Mouse (Mus musculus): ENCODE measurements around the gene Cyp2c54. TPM values are rescaled to one million over a fixed set of nuclear protein-coding genes. Genes with fewer than 3 reads are reported as not detected.
"Not testable (repeated sequence)": the region's sequence is repeated elsewhere in the genome, so short reads cannot be mapped to it uniquely, and the experiment has no call there.

The Cyp2c54 gene
- not detected for total RNA-seq (2021)
- long read RNA-seq, experiment 1, result 0 reads
- long read RNA-seq, experiment 2, result 0 reads

DNA sequence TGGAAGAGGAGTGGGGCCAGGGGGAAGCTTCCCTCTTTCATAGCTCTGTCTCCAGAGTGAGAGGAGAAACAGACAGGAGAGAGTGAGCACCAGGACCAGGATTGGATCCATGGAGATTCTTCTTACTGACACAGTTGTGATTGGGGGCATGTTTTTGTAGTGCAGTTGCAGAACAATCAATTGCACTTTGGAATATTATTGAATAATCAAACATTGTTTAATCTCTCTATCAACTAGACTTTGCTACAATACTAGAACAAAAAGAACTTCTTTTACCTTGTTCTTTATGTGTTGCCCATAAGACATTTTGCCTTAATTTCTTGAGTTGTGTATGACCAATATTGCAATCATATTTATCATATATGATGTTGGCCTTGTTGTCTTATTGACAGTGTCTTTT is at the start of gene Cyp2c54:
Cyp2c54 (minus strand) TSS at position 127 of the 400 bp plus-strand sequence.
- Histone ChIP-seq H3K27ac (no peak within 1 kb of the TSS), H3K4me3 (no peak within 1 kb of the TSS)
- no peak for TF ChIP-seq CTCF (IDR thresholded peaks at IDR 0.05)
- DNase-seq (ENCODE audit: extremely low spot score in 1 of 2, low spot score in 2 of 2), result no peak
- intact Hi-C loops (cut with DNase I), result no loop called here

DNA sequence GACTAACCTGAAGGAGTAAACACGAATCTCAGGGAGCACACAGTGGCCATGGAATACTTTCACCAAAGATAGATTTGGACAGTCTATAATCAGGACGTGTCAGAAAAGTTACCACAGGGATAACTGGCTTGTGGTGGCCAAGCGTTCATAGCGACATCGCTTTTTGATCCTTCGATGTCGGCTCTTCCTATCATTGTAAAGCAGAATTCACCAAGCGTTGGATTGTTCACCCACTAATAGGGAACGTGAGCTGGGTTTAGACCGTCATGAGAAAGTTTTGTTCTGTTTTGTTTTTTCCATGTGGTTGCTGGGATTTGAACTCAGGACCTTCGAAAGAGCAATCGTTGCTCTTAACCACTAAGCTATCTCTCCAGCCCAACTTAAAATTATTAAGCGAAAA is 46.0 kb upstream of the Cyp2c54 start:
- not testable (repeated sequence) for H3K4me3 ChIP-seq

DNA sequence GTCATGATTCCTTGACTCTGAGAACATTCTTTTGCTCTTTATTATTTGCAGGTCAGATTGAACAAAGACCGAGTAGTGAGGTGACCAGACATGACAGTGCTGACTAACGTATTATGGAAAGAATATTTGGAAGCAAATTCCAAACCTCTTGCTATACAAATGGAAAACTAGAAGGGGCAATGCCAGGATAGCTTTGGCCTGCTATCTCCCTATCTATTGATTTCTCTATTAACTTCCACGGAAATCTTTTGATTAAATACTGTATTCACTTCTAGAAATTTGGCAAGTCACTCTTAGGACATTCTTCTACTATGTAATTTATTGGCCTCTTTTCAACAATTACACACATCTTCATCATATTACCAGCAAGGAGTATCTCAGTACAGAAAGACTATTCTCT is 17.5 kb upstream of the Cyp2c54 start:
- Histone ChIP-seq H3K27ac (no peak overlapping the region), H3K4me3 (no peak overlapping the region)
- intact Hi-C loops (cut with DNase I), result no loop called here
- no peak for TF ChIP-seq CTCF (IDR thresholded peaks at IDR 0.05)
- no peak for DNase-seq (ENCODE audit: extremely low spot score in 1 of 2, low spot score in 2 of 2)

More for the DNA sequence above, 46.0 kb upstream of the Cyp2c54 start:
- intact Hi-C loops (cut with DNase I); DNase-seq (ENCODE audit: extremely low spot score in 1 of 2, low spot score in 2 of 2); H3K27ac ChIP-seq: not testable (repeated sequence)

DNA sequence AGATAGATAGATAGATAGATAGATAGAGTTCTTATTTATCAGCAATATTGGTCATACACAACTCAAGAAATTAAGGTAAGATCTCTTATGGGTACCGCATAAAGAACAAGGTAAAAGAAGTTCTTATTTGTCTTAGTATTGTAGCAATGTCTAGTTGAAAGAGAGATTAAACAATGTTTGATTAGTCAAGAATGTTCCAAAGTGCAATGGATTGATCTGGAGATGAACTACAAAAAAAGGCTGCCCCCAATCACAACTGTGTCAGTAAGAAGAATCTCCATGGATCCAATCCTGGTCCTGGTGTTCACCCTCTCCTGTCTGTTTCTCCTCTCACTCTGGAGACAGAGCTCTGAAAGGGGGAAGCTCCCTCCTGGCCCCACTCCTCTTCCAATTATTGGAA is 15.8 kb upstream of the Cyp2c54 start, which contains the start of gene Cyp2c50:
Cyp2c50 (plus strand) TSS at position 268 of the 400 bp plus-strand sequence.
- H3K4me3 ChIP-seq; intact Hi-C loops (cut with DNase I); DNase-seq (ENCODE audit: extremely low spot score in 1 of 2, low spot score in 2 of 2); H3K27ac ChIP-seq: not testable (repeated sequence)

DNA sequence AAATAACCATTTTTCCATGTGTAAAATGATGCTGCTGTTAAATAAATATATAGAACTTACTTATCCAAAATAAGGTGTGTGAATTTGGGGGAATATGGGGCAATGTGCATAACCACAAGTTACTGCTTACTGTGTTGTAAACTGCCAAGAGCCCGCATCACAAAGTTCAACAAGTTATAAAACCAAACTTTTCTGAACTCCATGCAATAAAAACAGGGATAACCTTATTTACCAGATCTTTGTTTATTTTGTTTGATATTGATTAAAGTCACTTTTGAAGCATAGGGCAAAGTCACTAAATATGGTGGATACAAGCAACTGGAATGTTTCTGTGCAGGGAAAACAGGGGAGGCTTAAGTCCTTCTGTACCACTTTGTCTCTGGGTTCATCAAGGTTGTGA is 14.8 kb upstream of the Cyp2c54 start:
- no peak for TF ChIP-seq CTCF (IDR thresholded peaks at IDR 0.05)
- no peak overlapping the region for H3K27ac ChIP-seq
- intact Hi-C loops (cut with DNase I), result no loop called here
- no peak overlapping the region for H3K4me3 ChIP-seq
- no peak for DNase-seq (ENCODE audit: extremely low spot score in 1 of 2, low spot score in 2 of 2)

DNA sequence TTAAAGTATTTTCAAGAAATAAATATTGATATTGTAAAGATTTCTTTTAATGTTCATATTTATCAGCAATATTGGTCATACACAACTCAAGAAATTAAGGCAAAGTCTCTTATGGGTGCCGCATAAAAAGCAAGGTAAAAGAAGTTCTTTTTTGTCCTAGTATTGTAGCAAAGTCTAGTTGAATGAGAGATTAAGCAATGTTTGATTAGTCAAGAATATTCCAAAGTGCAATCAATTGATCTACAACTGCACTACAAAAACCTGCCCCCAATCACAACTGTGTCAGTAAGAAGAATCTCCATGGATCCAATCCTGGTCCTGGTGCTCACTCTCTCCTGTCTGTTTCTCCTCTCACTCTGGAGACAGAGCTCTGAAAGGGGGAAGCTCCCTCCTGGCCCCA is 81.5 kb downstream of the Cyp2c54 start, which contains the start of gene Cyp2c37:
Cyp2c37 (plus strand) TSS at position 285 of the 400 bp plus-strand sequence.
- intact Hi-C loops (cut with DNase I); DNase-seq (ENCODE audit: extremely low spot score in 1 of 2, low spot score in 2 of 2); H3K4me3 ChIP-seq; H3K27ac ChIP-seq: not testable (repeated sequence)

DNA sequence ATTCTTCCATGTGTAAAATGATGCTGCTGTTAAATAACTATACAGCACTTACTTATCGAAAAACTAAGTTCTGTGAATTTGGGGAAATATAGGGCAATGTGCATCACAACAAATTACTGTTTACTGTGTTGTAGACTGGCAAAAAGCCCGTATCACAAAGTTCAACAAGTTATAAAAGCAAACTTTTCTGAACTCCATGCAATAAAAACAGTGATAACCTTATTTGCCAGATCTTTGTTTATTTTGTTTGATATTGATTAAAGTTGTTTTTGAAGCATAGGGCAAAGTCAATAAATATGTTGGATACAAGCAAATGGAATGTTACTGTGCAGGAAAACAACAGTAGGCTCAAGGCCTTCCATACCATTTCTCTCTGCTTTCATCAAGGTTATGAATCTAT is 84.2 kb downstream of the Cyp2c54 start:
- no peak overlapping the region for H3K4me3 ChIP-seq
- no peak overlapping the region for H3K27ac ChIP-seq
- intact Hi-C loops (cut with DNase I), result no loop called here
- DNase-seq (ENCODE audit: extremely low spot score in 1 of 2, low spot score in 2 of 2), result no peak
- no peak for TF ChIP-seq CTCF (IDR thresholded peaks at IDR 0.05)

Other genes starting within 250 kb of the Cyp2c54 start
- not detected for gene Cyp2c69, start 187.0 kb downstream of the Cyp2c54 start, total RNA-seq (2021)
- not detected for gene Cyp2c37, start 81.4 kb downstream of the Cyp2c54 start, total RNA-seq (2021)
- gene Cyp2c50, start 15.9 kb upstream of the Cyp2c54 start, total RNA-seq (2021), result not detected
- 1 to 10 TPM; 1.3 to 1.5 TPM for gene Cyp2c70, start 113.5 kb upstream of the Cyp2c54 start, total RNA-seq (2021)
- 10 to 100 TPM; 16.7 to 20.1 TPM for gene Pdlim1, start 198.0 kb upstream of the Cyp2c54 start, total RNA-seq (2021)